Mouse (Mus musculus) lung, postnatal 0 days (tissue): Measurements from ENCODE around the gene Sumo3.

Experiments used
- CTCF ChIP-seq: IDR thresholded peaks from 2 replicates; pipeline ENCODE4 v1.5.1; 2016; ENCODE audit warnings: antibody characterized with exemption, mild to moderate bottlenecking
- EP300 ChIP-seq: IDR thresholded peaks from 2 replicates; pipeline ENCODE4 v1.6.1; 2016; ENCODE audit warnings: antibody characterized with exemption, mild to moderate bottlenecking, control low read depth

GRCm38 (mm10) chr10:77596060-77596459 is 9.8 kb upstream of the Sumo3 start:
- TF ChIP-seq CTCF (no peak), EP300 (no peak)
